Mouse (Mus musculus) cortical plate, adult 2 months (tissue): Measurements from ENCODE around the gene Gpr180.

ENCODE experiments used
- CTCF ChIP-seq: fragments of 200-500 bp; IDR thresholded peaks from 2 replicates; pipeline ENCODE4 v1.5.1; 2011; ENCODE audit warnings: mild to moderate bottlenecking, control low read depth, low read length; ENCODE audit not compliant: insufficient read depth; ENCODE audit errors: extremely low read depth
- POLR2A ChIP-seq: fragments of 200-500 bp; IDR thresholded peaks from 2 replicates; pipeline ENCODE4 v1.6.1; 2011; ENCODE audit warnings: mild to moderate bottlenecking, low read length, control low read depth; ENCODE audit not compliant: insufficient read depth; ENCODE audit errors: extremely low read depth

DNA sequence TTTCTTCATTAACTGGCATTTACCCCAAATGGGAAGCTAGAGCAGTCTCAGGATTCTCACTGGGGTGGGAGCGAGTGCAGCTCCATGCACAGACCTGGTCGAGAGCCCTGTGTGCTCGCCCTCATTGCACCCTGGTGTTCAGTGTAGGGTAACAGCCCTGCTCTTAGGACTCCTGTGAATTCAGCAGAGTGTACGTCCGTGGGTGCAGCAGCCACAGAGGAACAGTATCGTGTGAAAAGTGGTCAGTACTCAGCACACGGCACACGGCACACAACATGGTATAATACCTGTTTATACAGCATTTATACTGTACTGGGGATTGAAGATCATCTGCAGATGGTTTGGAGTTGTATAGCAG is 15.3 kb downstream of the Gpr180 start:
- TF ChIP-seq POLR2A (no peak), CTCF (no peak)
